Mouse (Mus musculus): ENCODE measurements at regions not wholly inside any gene's neighbourhood (a gene's known extent, or its start where the extent isn't known, plus 50 kb on each side); places are given as distances from the start of the nearest gene placed in this dataset.

DNA sequence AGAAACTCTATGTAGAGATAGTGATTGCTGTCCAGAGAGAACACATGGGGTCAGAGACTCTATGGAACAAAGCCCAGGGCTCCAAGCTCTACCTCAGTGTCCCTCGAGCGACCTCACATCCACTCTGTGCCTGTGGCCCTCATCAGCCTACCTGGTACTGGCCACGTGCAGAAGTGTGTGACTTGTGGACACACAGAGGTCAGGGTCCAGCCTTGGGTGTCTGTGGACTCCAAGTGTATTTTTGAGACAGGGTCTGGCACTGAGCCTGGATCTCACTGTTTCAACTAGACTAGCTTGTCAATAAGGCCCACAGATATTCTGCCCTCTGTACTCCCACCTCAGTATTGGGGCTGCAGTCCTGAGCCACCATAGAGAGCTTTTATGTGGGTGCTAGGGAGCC, 65.1 kb upstream of the Mrps10 start:
- TF ChIP-seq POLR2A (IDR thresholded peaks at IDR 0.05; ENCODE audit: borderline replicate concordance, control insufficient read depth, low read depth, low read length) (no peak), CTCF (IDR thresholded peaks at IDR 0.05; ENCODE audit: control insufficient read depth, insufficient read depth, low read length) (no peak)
